Mouse (Mus musculus) myocyte (in vitro differentiated cells): ENCODE measurements around the gene Krt222. TPM values are rescaled to one million over a fixed set of nuclear protein-coding genes. Genes with fewer than 3 reads are reported as not detected.

Experiments used
- H3K27me3 ChIP-seq: one replicate; pipeline ENCODE4 v1.6.1; 2011; ENCODE audit not compliant: control insufficient read depth, insufficient read depth, insufficient read length
- H3K36me3 ChIP-seq: one replicate; pipeline ENCODE4 v1.6.1; 2011; ENCODE audit not compliant: control insufficient read depth, insufficient read depth
- H3K4me2 ChIP-seq: one replicate; pipeline ENCODE4 v1.6.1; 2011; ENCODE audit warnings: low read depth, control low read depth
- H3K4me3 ChIP-seq: one replicate; pipeline ENCODE4 v1.5.1; 2011; ENCODE audit warnings: mild to moderate bottlenecking, control low read depth, moderate library complexity
- H3K79me2 ChIP-seq: one replicate; pipeline ENCODE4 v1.6.1; 2011; ENCODE audit not compliant: control insufficient read depth, insufficient read depth
- H3ac ChIP-seq: one replicate; pipeline ENCODE4 v1.6.1; 2011; ENCODE audit not compliant: control insufficient read depth, insufficient read length
- CEBPB ChIP-seq: IDR thresholded peaks from 2 replicates; pipeline ENCODE4 v1.6.1; 2011; ENCODE audit warnings: mild to moderate bottlenecking, moderate library complexity; ENCODE audit not compliant: poor library complexity, insufficient read depth, severe bottlenecking
- E2F4 ChIP-seq: IDR thresholded peaks from one replicate; pipeline ENCODE4 v1.6.1; 2011; ENCODE audit warnings: mild to moderate bottlenecking, control low read depth, moderate library complexity; ENCODE audit not compliant: insufficient read depth
- MAX ChIP-seq: IDR thresholded peaks from one replicate; pipeline ENCODE4 v1.6.1; 2011; ENCODE audit warnings: low read depth, mild to moderate bottlenecking, control low read depth
- MYOD1 ChIP-seq, 3 experiments: IDR thresholded peaks; one replicate each; pipeline ENCODE4 v1.6.1; 2011; ENCODE audit warnings: control low read depth in 2 of 3, low read depth in 2 of 3, mild to moderate bottlenecking in 2 of 3, moderate library complexity in 1 of 3; ENCODE audit not compliant: insufficient read length in 2 of 3, control insufficient read depth in 1 of 3
- MYOG ChIP-seq, 3 experiments: IDR thresholded peaks; one replicate each; pipeline ENCODE4 v1.6.1; 2011; ENCODE audit warnings: control low read depth in 2 of 3, low read depth in 2 of 3, mild to moderate bottlenecking in 2 of 3; ENCODE audit not compliant: insufficient read length in 2 of 3, control insufficient read depth in 1 of 3, insufficient read depth in 1 of 3
- POLR2A ChIP-seq: IDR thresholded peaks from one replicate; pipeline ENCODE4 v1.6.1; 2011; ENCODE audit warnings: low read depth, mild to moderate bottlenecking, control low read depth, moderate library complexity; ENCODE audit not compliant: insufficient read length
- POLR2AphosphoS2 ChIP-seq: IDR thresholded peaks from one replicate; pipeline ENCODE4 v1.6.1; 2011; ENCODE audit warnings: low read depth, control low read depth; ENCODE audit not compliant: insufficient read length
- REST ChIP-seq: IDR thresholded peaks from one replicate; pipeline ENCODE4 v1.6.1; 2011; ENCODE audit warnings: mild to moderate bottlenecking, control low read depth, moderate library complexity; ENCODE audit not compliant: insufficient read depth, insufficient read length
- SRF ChIP-seq: IDR thresholded peaks from one replicate; pipeline ENCODE4 v1.6.1; 2011; ENCODE audit warnings: low read depth; ENCODE audit not compliant: control insufficient read depth, insufficient read length
- TCF12 ChIP-seq: IDR thresholded peaks from one replicate; pipeline ENCODE4 v1.6.1; 2011; ENCODE audit warnings: mild to moderate bottlenecking, control low read depth; ENCODE audit not compliant: poor library complexity, insufficient read depth, severe bottlenecking
- TCF3 ChIP-seq: IDR thresholded peaks from one replicate; pipeline ENCODE4 v1.6.1; 2011; ENCODE audit warnings: low read depth, control low read depth; ENCODE audit not compliant: insufficient read length
- USF1 ChIP-seq: IDR thresholded peaks from one replicate; pipeline ENCODE4 v1.6.1; 2011; ENCODE audit warnings: low read depth, mild to moderate bottlenecking, control low read depth, moderate library complexity
- polyA plus RNA-seq: library from polyadenylated mRNA; unstranded; fragments of >200 nt; fragmentation: generic; extraction: Trizol; gene quantifications from one replicate; pipeline ENCODE4 v1.2.1, GENCODE M21; 2012; ENCODE audit warnings: missing spikeins

The Krt222 gene
- polyA plus RNA-seq, 1 experiment: 0.06 TPM

GRCm38 (mm10) chr11:99283334-99283733 is 39.4 kb upstream of the Krt222 start:
- TF ChIP-seq MYOD1 (IDR thresholded peaks at IDR 0.05; ENCODE audit: control insufficient read depth in 1 of 3, insufficient read length in 2 of 3, low read depth in 2 of 3) (no peak), POLR2AphosphoS2 (no peak), E2F4 (no peak), POLR2A (no peak), TCF3 (no peak), REST (no peak), SRF (no peak)
- Histone ChIP-seq H3K79me2 (no peaks in the 10 kb centered on the region), H3K4me2 (no peak overlapping the region), H3ac (no peak overlapping the region), H3K36me3 (no peaks in the 10 kb centered on the region), H3K27me3 (peaks cover 56% of the 10 kb centered on the region), H3K4me3 (no peak overlapping the region)

GRCm38 (mm10) chr11:99281116-99281515 is 37.2 kb upstream of the Krt222 start:
- no peak for TF ChIP-seq E2F4
- no peak for TF ChIP-seq REST
- no peak for TF ChIP-seq MAX
- no peak for TF ChIP-seq MYOD1 (IDR thresholded peaks at IDR 0.05; ENCODE audit: control insufficient read depth in 1 of 3, insufficient read length in 2 of 3, low read depth in 2 of 3)
- TF ChIP-seq TCF3: no peak
- no peak for TF ChIP-seq MYOG (IDR thresholded peaks at IDR 0.05; ENCODE audit: control insufficient read depth in 1 of 3, insufficient read depth in 1 of 3, insufficient read length in 2 of 3, low read depth in 2 of 3)
- TF ChIP-seq USF1: no peak
- no peak for TF ChIP-seq TCF12
- TF ChIP-seq SRF: no peak
- TF ChIP-seq CEBPB: no peak
- no peak for TF ChIP-seq POLR2AphosphoS2
- no peak for TF ChIP-seq POLR2A
- no peak overlapping the region for H3K4me2 ChIP-seq
- no peaks in the 10 kb centered on the region for H3K79me2 ChIP-seq
- no peak overlapping the region for H3K4me3 ChIP-seq
- H3ac ChIP-seq: no peak overlapping the region
- H3K27me3 ChIP-seq: peaks cover 51% of the 10 kb centered on the region
- no peaks in the 10 kb centered on the region for H3K36me3 ChIP-seq

GRCm38 (mm10) chr11:99279986-99280385 is 36.1 kb upstream of the Krt222 start:
- Histone ChIP-seq H3K4me2 (no peak overlapping the region), H3K36me3 (no peaks in the 10 kb centered on the region), H3K27me3 (peaks cover 56% of the 10 kb centered on the region), H3K4me3 (no peak overlapping the region), H3ac (no peak overlapping the region), H3K79me2 (no peaks in the 10 kb centered on the region)
- TF ChIP-seq MYOG (IDR thresholded peaks at IDR 0.05; ENCODE audit: control insufficient read depth in 1 of 3, insufficient read depth in 1 of 3, insufficient read length in 2 of 3, low read depth in 2 of 3) (no peak), POLR2AphosphoS2 (no peak), USF1 (no peak), MAX (no peak), CEBPB (no peak), TCF12 (no peak), POLR2A (no peak), E2F4 (no peak), MYOD1 (IDR thresholded peaks at IDR 0.05; ENCODE audit: control insufficient read depth in 1 of 3, insufficient read length in 2 of 3, low read depth in 2 of 3) (no peak), SRF (no peak), REST (no peak), TCF3 (no peak)

GRCm38 (mm10) chr11:99276786-99277185 is 32.9 kb upstream of the Krt222 start:
- Histone ChIP-seq H3K4me2 (no peak overlapping the region), H3ac (no peak overlapping the region), H3K36me3 (no peaks in the 10 kb centered on the region), H3K79me2 (no peaks in the 10 kb centered on the region), H3K27me3 (peaks cover 46% of the 10 kb centered on the region), H3K4me3 (no peak overlapping the region)
- no peak for TF ChIP-seq MYOG (IDR thresholded peaks at IDR 0.05; ENCODE audit: control insufficient read depth in 1 of 3, insufficient read depth in 1 of 3, insufficient read length in 2 of 3, low read depth in 2 of 3)
- no peak for TF ChIP-seq MAX
- TF ChIP-seq POLR2AphosphoS2: no peak
- no peak for TF ChIP-seq TCF3
- TF ChIP-seq USF1: no peak
- TF ChIP-seq POLR2A: no peak
- no peak for TF ChIP-seq SRF
- TF ChIP-seq REST: no peak
- no peak for TF ChIP-seq CEBPB
- no peak for TF ChIP-seq TCF12
- TF ChIP-seq E2F4: no peak
- no peak for TF ChIP-seq MYOD1 (IDR thresholded peaks at IDR 0.05; ENCODE audit: control insufficient read depth in 1 of 3, insufficient read length in 2 of 3, low read depth in 2 of 3)

GRCm38 (mm10) chr11:99275624-99276023 is 31.7 kb upstream of the Krt222 start:
- Histone ChIP-seq H3K79me2 (no peaks in the 10 kb centered on the region), H3K4me2 (no peak overlapping the region), H3K27me3 (peaks cover 41% of the 10 kb centered on the region), H3ac (no peak overlapping the region), H3K4me3 (no peak overlapping the region), H3K36me3 (no peaks in the 10 kb centered on the region)
- TF ChIP-seq CEBPB (no peak), TCF12 (no peak), USF1 (no peak), E2F4 (no peak), POLR2AphosphoS2 (no peak), MYOD1 (IDR thresholded peaks at IDR 0.05; ENCODE audit: control insufficient read depth in 1 of 3, insufficient read length in 2 of 3, low read depth in 2 of 3) (no peak), SRF (no peak), TCF3 (no peak), REST (no peak), MAX (no peak), POLR2A (no peak), MYOG (IDR thresholded peaks at IDR 0.05; ENCODE audit: control insufficient read depth in 1 of 3, insufficient read depth in 1 of 3, insufficient read length in 2 of 3, low read depth in 2 of 3) (no peak)
